Mouse (Mus musculus) C2C12 (cell line): Measurements from ENCODE around the gene Tmc7. TPM values are rescaled to one million over a fixed set of nuclear protein-coding genes. Genes with fewer than 3 reads are reported as not detected.

Source experiments
- H3K27me3 ChIP-seq: one replicate; pipeline ENCODE4 v1.6.1; 2011; ENCODE audit not compliant: control insufficient read depth, insufficient read depth, insufficient read length
- H3K36me3 ChIP-seq: one replicate; pipeline ENCODE4 v1.6.1; 2011; ENCODE audit not compliant: control insufficient read depth, insufficient read depth
- H3K4me3 ChIP-seq: one replicate; pipeline ENCODE4 v1.5.1; 2011; ENCODE audit warnings: mild to moderate bottlenecking, control low read depth; ENCODE audit not compliant: poor library complexity, insufficient read depth, severe bottlenecking
- H3K79me2 ChIP-seq: one replicate; pipeline ENCODE4 v1.6.1; 2011; ENCODE audit not compliant: control insufficient read depth, insufficient read depth
- H3K79me3 ChIP-seq: one replicate; pipeline ENCODE4 v1.6.1; 2011; ENCODE audit warnings: low read depth, control low read depth
- H3ac ChIP-seq: one replicate; pipeline ENCODE3; 2011; ENCODE audit warnings: low read depth; ENCODE audit not compliant: control insufficient read depth, insufficient read length
- CEBPB ChIP-seq: IDR thresholded peaks from one replicate; pipeline ENCODE4 v1.6.1; 2011; ENCODE audit warnings: low read depth, mild to moderate bottlenecking, control low read depth, moderate library complexity
- CTCF ChIP-seq: IDR thresholded peaks from one replicate; pipeline ENCODE4 v1.5.1; 2011; ENCODE audit not compliant: control insufficient read depth, insufficient read depth, insufficient read length
- FOSL1 ChIP-seq: IDR thresholded peaks from one replicate; pipeline ENCODE4 v1.8.0; 2011; ENCODE audit warnings: mild to moderate bottlenecking, low read length; ENCODE audit not compliant: poor library complexity, insufficient read depth, severe bottlenecking
- MAX ChIP-seq: IDR thresholded peaks from one replicate; pipeline ENCODE4 v1.6.1; 2011; ENCODE audit warnings: mild to moderate bottlenecking, control low read depth
- MYOD1 ChIP-seq: IDR thresholded peaks from one replicate; pipeline ENCODE4 v1.6.1; 2011; ENCODE audit warnings: low read depth; ENCODE audit not compliant: control insufficient read depth, insufficient read length
- MYOG ChIP-seq: IDR thresholded peaks from one replicate; pipeline ENCODE4 v1.6.1; 2011; ENCODE audit not compliant: control insufficient read depth, insufficient read length; ENCODE audit errors: extremely low read depth
- USF1 ChIP-seq: IDR thresholded peaks from one replicate; pipeline ENCODE4 v1.6.1; 2011; ENCODE audit warnings: low read depth, mild to moderate bottlenecking, control low read depth, moderate library complexity
- polyA plus RNA-seq: library from polyadenylated mRNA; unstranded; fragments of >200 nt; fragmentation: generic; extraction: Trizol; gene quantifications from one replicate; pipeline ENCODE4 v1.2.1, GENCODE M21; 2012; ENCODE audit warnings: missing spikeins

Tmc7 gene
- polyA plus RNA-seq, 1 experiment: not detected

DNA sequence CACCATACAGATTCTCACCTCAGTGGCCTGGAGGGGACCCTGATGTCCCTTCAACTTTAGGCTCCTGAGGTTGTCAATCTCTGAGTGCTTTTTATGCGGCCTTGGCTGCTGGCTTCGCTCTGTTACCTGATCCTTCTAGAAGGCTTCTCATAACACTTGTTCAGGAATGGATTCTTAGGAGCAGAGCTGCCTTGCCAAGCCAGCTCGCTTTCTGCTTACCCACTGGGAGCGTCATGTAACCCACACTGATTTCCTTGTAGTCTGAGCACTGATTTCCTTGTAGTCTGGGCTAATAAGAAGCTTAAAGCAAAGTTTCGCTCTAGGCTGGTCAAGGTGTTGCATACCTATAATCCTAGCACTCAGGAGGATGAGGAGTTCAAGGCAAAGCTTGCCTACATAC, 33.6 kb upstream of the Tmc7 start:
- Histone ChIP-seq H3K79me2 (no peaks in the 10 kb centered on the region), H3K4me3 (no peak overlapping the region), H3K36me3 (no peaks in the 10 kb centered on the region), H3ac (no peak overlapping the region), H3K27me3 (peaks cover 7% of the 10 kb centered on the region), H3K79me3 (no peaks in the 10 kb centered on the region)
- TF ChIP-seq CTCF (no peak), CEBPB (no peak), MYOD1 (no peak), MAX (no peak), MYOG (no peak), FOSL1 (no peak)

DNA sequence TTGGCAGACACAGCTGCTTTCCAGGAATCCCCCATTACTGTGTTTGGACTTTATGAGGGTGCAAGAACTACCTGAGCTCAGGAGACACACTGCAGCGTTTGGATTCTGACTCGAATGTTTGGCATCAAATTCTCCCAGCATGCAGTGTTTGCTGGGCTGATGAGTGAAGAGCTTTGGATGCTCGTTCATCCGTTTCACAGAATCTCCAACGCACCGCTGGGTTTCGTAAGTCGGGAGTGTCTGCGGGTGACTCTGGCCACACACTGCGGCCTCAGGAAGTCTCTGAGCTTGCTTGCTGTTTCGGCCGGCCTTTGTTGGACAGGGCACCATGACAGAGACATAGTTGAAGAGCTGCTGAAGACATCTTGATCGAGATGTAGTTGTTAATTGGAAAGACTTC, 29.5 kb upstream of the Tmc7 start:
- Histone ChIP-seq H3K27me3 (peaks cover 20% of the 10 kb centered on the region), H3K36me3 (no peaks in the 10 kb centered on the region), H3ac (no peak overlapping the region), H3K4me3 (no peak overlapping the region), H3K79me2 (no peaks in the 10 kb centered on the region), H3K79me3 (no peaks in the 10 kb centered on the region)
- no peak for TF ChIP-seq CEBPB
- no peak for TF ChIP-seq FOSL1
- TF ChIP-seq MYOG: no peak
- TF ChIP-seq USF1: no peak
- no peak for TF ChIP-seq CTCF
- TF ChIP-seq MYOD1: no peak
- no peak for TF ChIP-seq MAX

DNA sequence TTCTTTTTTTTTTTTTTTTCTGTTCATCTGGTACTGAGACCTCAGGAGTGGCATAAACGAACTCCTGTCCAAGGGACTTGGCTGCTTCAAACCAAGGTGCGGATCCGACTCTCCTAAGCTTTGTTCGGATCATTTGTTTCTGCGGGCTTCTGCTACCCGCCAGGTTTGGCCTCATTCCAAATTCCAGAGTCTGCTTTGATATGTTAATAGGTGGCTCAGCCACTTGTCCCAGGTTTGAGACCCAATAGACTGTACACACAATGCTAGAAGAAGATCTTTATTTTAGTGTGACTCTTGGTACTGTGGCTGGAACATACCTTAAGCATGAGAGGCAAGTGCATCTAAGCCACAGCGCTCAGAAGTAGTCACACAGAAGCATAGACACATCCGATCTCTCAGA, 27.4 kb upstream of the Tmc7 start:
- no peak overlapping the region for H3ac ChIP-seq
- H3K27me3 ChIP-seq: peaks cover 22% of the 10 kb centered on the region
- no peak for TF ChIP-seq CEBPB
- TF ChIP-seq MAX: no peak
- TF ChIP-seq USF1: no peak
- TF ChIP-seq CTCF: no peak
- TF ChIP-seq MYOD1: no peak
- TF ChIP-seq MYOG: no peak
- no peak for TF ChIP-seq FOSL1
- H3K79me2 ChIP-seq: no peaks in the 10 kb centered on the region
- H3K79me3 ChIP-seq: no peaks in the 10 kb centered on the region
- no peaks in the 10 kb centered on the region for H3K36me3 ChIP-seq
- no peak overlapping the region for H3K4me3 ChIP-seq

DNA sequence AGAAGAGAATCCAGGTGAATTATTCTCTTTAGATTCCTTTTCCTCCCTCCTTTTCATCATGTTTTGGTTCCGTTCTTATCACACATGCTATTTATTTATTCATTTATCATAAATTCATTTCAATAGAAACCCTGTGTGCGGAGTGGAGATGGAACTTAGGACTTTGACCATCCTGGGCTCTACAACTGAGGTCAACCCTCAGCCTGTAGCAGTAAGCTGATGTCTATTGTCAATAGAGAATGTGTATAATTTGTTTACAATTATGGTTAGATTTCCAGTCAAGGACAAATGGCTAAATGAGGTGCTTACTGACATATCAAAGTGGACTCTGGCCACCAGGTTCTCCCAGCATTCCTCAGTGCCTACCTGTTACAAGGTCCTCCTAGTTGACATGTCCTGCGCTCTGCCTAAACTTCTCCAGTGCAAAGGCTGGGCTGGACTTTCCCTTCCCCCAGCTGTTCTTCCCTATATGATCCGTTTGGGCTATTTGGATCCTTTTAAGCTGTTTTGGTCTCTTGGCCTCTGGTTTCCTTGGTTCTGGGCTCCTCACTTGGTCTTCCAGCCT, 26.7 kb upstream of the Tmc7 start:
- no peak overlapping the region for H3K4me3 ChIP-seq
- no peaks in the 10 kb centered on the region for H3K79me2 ChIP-seq
- H3ac ChIP-seq: no peak overlapping the region
- H3K27me3 ChIP-seq: peaks cover 22% of the 10 kb centered on the region
- no peaks in the 10 kb centered on the region for H3K36me3 ChIP-seq
- H3K79me3 ChIP-seq: no peaks in the 10 kb centered on the region
- TF ChIP-seq CTCF (no peak), MYOD1 (no peak), USF1 (no peak), FOSL1 (no peak), CEBPB (no peak), MAX (no peak), MYOG (no peak)

DNA sequence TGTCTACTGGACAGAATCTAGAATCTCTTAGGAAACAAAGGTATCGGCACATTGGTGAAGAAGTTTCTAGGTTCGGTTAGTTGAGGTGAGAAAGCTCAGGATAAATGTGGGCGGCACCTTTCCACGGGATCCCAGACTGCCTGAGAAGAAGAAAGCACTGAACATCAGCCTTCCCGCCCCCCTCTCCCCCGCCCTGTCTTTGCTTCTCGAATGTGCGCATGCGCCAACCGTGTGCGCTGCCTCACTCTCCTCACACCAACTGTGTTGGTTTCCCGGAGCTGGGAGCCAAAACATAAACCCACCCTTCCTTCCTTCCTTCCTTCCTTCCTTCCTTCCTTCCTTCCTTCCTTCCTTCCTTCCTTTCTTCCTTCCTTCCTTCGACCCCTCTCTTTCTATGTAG, 26.2 kb upstream of the Tmc7 start:
- TF ChIP-seq MAX: no peak
- no peak for TF ChIP-seq USF1
- no peak for TF ChIP-seq CEBPB
- no peak for TF ChIP-seq CTCF
- TF ChIP-seq MYOG: no peak
- no peak for TF ChIP-seq FOSL1
- no peak for TF ChIP-seq MYOD1
- H3K27me3 ChIP-seq: peaks cover 19% of the 10 kb centered on the region
- H3K79me3 ChIP-seq: no peaks in the 10 kb centered on the region
- H3K36me3 ChIP-seq: no peaks in the 10 kb centered on the region
- H3ac ChIP-seq: no peak overlapping the region
- no peaks in the 10 kb centered on the region for H3K79me2 ChIP-seq
- H3K4me3 ChIP-seq: no peak overlapping the region

DNA sequence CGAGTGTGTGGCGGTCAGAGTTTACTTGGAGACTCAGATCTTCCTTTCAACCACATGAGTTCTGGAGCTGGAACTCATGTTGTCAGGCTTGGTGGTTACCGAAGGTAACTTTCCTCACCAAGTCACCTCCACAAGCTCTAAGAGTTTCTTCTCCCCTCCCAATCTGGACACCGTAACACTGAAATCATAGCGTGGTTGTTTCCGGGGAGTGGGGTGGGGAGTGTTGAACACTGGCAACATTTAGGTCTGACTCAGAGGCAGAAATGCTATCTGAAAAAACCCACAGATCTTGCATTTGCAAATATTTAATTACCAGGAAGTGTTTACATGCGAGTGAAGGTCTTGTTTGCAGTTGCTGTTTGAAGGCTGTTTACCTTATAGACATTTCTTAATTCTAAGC, 25.3 kb upstream of the Tmc7 start:
- Histone ChIP-seq H3K79me2 (no peaks in the 10 kb centered on the region), H3K79me3 (no peaks in the 10 kb centered on the region), H3ac (no peak overlapping the region), H3K36me3 (no peaks in the 10 kb centered on the region), H3K4me3 (no peak overlapping the region), H3K27me3 (peaks cover 18% of the 10 kb centered on the region)
- TF ChIP-seq CTCF (no peak), MAX (no peak), FOSL1 (no peak), CEBPB (no peak), MYOG (no peak), USF1 (no peak), MYOD1 (no peak)
